Mouse (Mus musculus) stomach, embryonic 14.5 days (tissue): ENCODE measurements around the gene Myo3b. TPM values are rescaled to one million over a fixed set of nuclear protein-coding genes. Genes with fewer than 3 reads are reported as not detected.

ENCODE experiments used
- ATAC-seq: fragments of 200-750 bp; cut with Nextera tagmentation; 2 replicates; pipeline ENCODE4 v1.8.0; 2017; ENCODE audit warnings: low read depth, moderate TSS enrichment; ENCODE audit not compliant: insufficient number of reproducible peaks, insufficient read depth, low FRiP score
- H3K27ac ChIP-seq: fragments of 300-500 bp; sonication (generic); 2 replicates; pipeline ENCODE4 v1.5.1; 2014; ENCODE audit warnings: mild to moderate bottlenecking, low read length, moderate library complexity, mixed read lengths
- H3K27me3 ChIP-seq: fragments of 300-500 bp; sonication (generic); 2 replicates; pipeline ENCODE4 v1.6.1; 2014; ENCODE audit warnings: low read length, control low read depth, mixed read lengths; ENCODE audit not compliant: control insufficient read depth, insufficient read depth
- H3K36me3 ChIP-seq: fragments of 300-500 bp; sonication (generic); 2 replicates; pipeline ENCODE4 v1.6.1; 2014; ENCODE audit warnings: mild to moderate bottlenecking, control low read depth, low read length, moderate library complexity, mixed read lengths; ENCODE audit not compliant: control insufficient read depth, insufficient read depth
- H3K4me1 ChIP-seq: fragments of 300-500 bp; sonication (generic); 2 replicates; pipeline ENCODE4 v1.6.1; 2014; ENCODE audit warnings: low read length, control low read depth, mixed read lengths; ENCODE audit not compliant: control insufficient read depth, insufficient read depth
- H3K4me2 ChIP-seq: fragments of 300-500 bp; sonication (generic); replicated peaks from 2 replicates; pipeline ENCODE4 v1.6.1; 2014; ENCODE audit warnings: low read depth, low read length, control low read depth
- H3K4me3 ChIP-seq: fragments of 300-500 bp; sonication (generic); 2 replicates; pipeline ENCODE4 v1.5.1; 2014; ENCODE audit warnings: low read depth, low read length, control low read depth
- H3K9ac ChIP-seq: fragments of 300-500 bp; sonication (generic); replicated peaks from 2 replicates; pipeline ENCODE4 v1.6.1; 2014; ENCODE audit warnings: low read depth, mild to moderate bottlenecking, control low read depth, low read length, moderate library complexity, mixed read lengths
- H3K9me3 ChIP-seq: fragments of 300-500 bp; sonication (generic); 2 replicates; pipeline ENCODE4 v1.6.1; 2016; ENCODE audit warnings: low read depth, low read length, control low read depth; ENCODE audit not compliant: control insufficient read depth
- WGBS: fragments of 180-500 bp; shearing (Covaris S2); extraction: QIAGEN DNeasy Blood & Tissue Kit; methylation state at CpG from one replicate; pipeline ENCODE4 v1.1.7; 2014; 5-methylcytosine and 5-hydroxymethylcytosine counted together
- polyA plus RNA-seq: library from polyadenylated mRNA; unstranded; fragments of >200 nt; fragmentation: Nextera tagmentation; extraction: Ambion mirVana; gene quantifications from 2 replicates; pipeline ENCODE4 v1.2.1, GENCODE M21; 2014

Gene Myo3b
- polyA plus RNA-seq, 1 experiment from 2014 or later = 0.43 TPM

GRCm38 (mm10) chr2:70251256-70251655 is 212.3 kb downstream of the Myo3b start:
- Histone ChIP-seq H3K4me3 (no peak overlapping the region), H3K9ac (no peak overlapping the region), H3K4me1 (no peaks in the 10 kb centered on the region), H3K4me2 (no peak overlapping the region), H3K27me3 (no peaks in the 10 kb centered on the region), H3K36me3 (no peaks in the 10 kb centered on the region), H3K9me3 (no peaks in the 10 kb centered on the region), H3K27ac (no peak overlapping the region)
- 85% methylated on average over 10 of the region's 10 CpGs for WGBS
- no peak for ATAC-seq

- 13% methylated on average over 8 of the region's 8 CpGs for WGBS
- Histone ChIP-seq H3K9ac (no peak overlapping the region), H3K4me1 (peaks cover 8% of the 10 kb centered on the region; the same call in 1 of the 2 replicates), H3K4me2 (no peak overlapping the region), H3K9me3 (no peaks in the 10 kb centered on the region), H3K36me3 (no peaks in the 10 kb centered on the region), H3K27me3 (no peaks in the 10 kb centered on the region), H3K4me3 (no peak overlapping the region), H3K27ac (no peak overlapping the region)
- no peak for ATAC-seq
Measured at GRCm38 (mm10) chr2:70259357-70260000, 220.6 kb downstream of the Myo3b start.

- Histone ChIP-seq H3K9me3 (no peaks in the 10 kb centered on the region), H3K27me3 (no peaks in the 10 kb centered on the region), H3K27ac (no peak overlapping the region), H3K4me2 (no peak overlapping the region), H3K4me1 (peaks cover 8% of the 10 kb centered on the region; the same call in 1 of the 2 replicates), H3K4me3 (no peak overlapping the region), H3K9ac (no peak overlapping the region), H3K36me3 (no peaks in the 10 kb centered on the region)
- no peak for ATAC-seq
- 64% methylated on average over 2 of the region's 2 CpGs for WGBS
Measured at GRCm38 (mm10) chr2:70260646-70261195, 221.8 kb downstream of the Myo3b start.

- no peaks in the 10 kb centered on the region for H3K36me3 ChIP-seq
- H3K27ac ChIP-seq = no peak overlapping the region
- H3K9me3 ChIP-seq = no peaks in the 10 kb centered on the region
- no peak overlapping the region for H3K9ac ChIP-seq
- H3K4me3 ChIP-seq = no peak overlapping the region
- 66% methylated on average over 8 of the region's 8 CpGs for WGBS
- 0 out of 2 replicates have a peak, but pooled peaks have one; percentile 10 for ATAC-seq
- no peak overlapping the region; the same call in 1 of the 2 replicates for H3K4me2 ChIP-seq
- H3K27me3 ChIP-seq = no peaks in the 10 kb centered on the region
- peaks cover 8% of the 10 kb centered on the region; the same call in 1 of the 2 replicates for H3K4me1 ChIP-seq
Measured at GRCm38 (mm10) chr2:70261703-70262564, 223.0 kb downstream of the Myo3b start.

GRCm38 (mm10) chr2:70262565-70263082 is 223.7 kb downstream of the Myo3b start:
- H3K4me2 ChIP-seq = no peak overlapping the region; the same call in 1 of the 2 replicates
- peaks cover 8% of the 10 kb centered on the region; the same call in 1 of the 2 replicates for H3K4me1 ChIP-seq
- no peaks in the 10 kb centered on the region for H3K9me3 ChIP-seq
- H3K27me3 ChIP-seq = no peaks in the 10 kb centered on the region
- no peak for ATAC-seq
- no peak overlapping the region for H3K9ac ChIP-seq
- no peak overlapping the region for H3K4me3 ChIP-seq
- 28% methylated on average over 9 of the region's 9 CpGs for whole genome bisulfite sequencing
- no peaks in the 10 kb centered on the region for H3K36me3 ChIP-seq
- H3K27ac ChIP-seq = no peak overlapping the region

- no peak overlapping the region for H3K27ac ChIP-seq
- no peak overlapping the region for H3K9ac ChIP-seq
- no peak overlapping the region for H3K4me3 ChIP-seq
- 22% methylated on average over 13 of the region's 13 CpGs for WGBS
- no peak overlapping the region for H3K4me2 ChIP-seq
- no peaks in the 10 kb centered on the region for H3K4me1 ChIP-seq
- H3K36me3 ChIP-seq = no peaks in the 10 kb centered on the region
- no peaks in the 10 kb centered on the region for H3K9me3 ChIP-seq
- H3K27me3 ChIP-seq = no peaks in the 10 kb centered on the region
- ATAC-seq = no peak
Measured at GRCm38 (mm10) chr2:70278425-70279277, 239.7 kb downstream of the Myo3b start.

- H3K4me1 ChIP-seq = no peaks in the 10 kb centered on the region
- no peak overlapping the region for H3K9ac ChIP-seq
- no peaks in the 10 kb centered on the region for H3K27me3 ChIP-seq
- no peak overlapping the region for H3K4me2 ChIP-seq
- no peak overlapping the region for H3K4me3 ChIP-seq
- 57% methylated on average over 1 of the region's 1 CpGs for WGBS
- H3K27ac ChIP-seq = no peak overlapping the region
- H3K9me3 ChIP-seq = no peaks in the 10 kb centered on the region
- no peaks in the 10 kb centered on the region for H3K36me3 ChIP-seq
- ATAC-seq = no peak
Measured at GRCm38 (mm10) chr2:70284109-70284508, 245.2 kb downstream of the Myo3b start.
